Mouse (Mus musculus) liver, adult 2 months (tissue): ENCODE data around the gene Olfr1442. TPM values are rescaled to one million over a fixed set of nuclear protein-coding genes. Genes with fewer than 3 reads are reported as not detected.
A peak's percentile ranks its signal among the peaks of the same experiment; 100 is the strongest.
"Not testable (repeated sequence)": the region's sequence is repeated elsewhere in the genome, so short reads cannot be mapped to it uniquely, and the experiment has no call there.

Experiments
- DNase-seq: peaks from one replicate; pipeline ENCODE4 v3.0.0-alpha.2; 2011; ENCODE audit warnings: low read depth, low spot score; ENCODE audit errors: extremely low read depth
- H3K27ac ChIP-seq: fragments of 200-500 bp; replicated peaks from 2 replicates; pipeline ENCODE4 v1.5.1; 2012; ENCODE audit warnings: low read depth, mild to moderate bottlenecking, control low read depth, inconsistent platforms, low read length; ENCODE audit not compliant: insufficient read depth
- H3K27me3 ChIP-seq: fragments of 200-500 bp; 2 replicates; pipeline ENCODE4 v1.6.1; 2012; ENCODE audit warnings: mild to moderate bottlenecking, moderate library complexity, low read length, inconsistent platforms; ENCODE audit not compliant: control insufficient read depth, insufficient read depth
- H3K36me3 ChIP-seq: fragments of 200-500 bp; 2 replicates; pipeline ENCODE4 v1.6.1; 2012; ENCODE audit warnings: low read length, inconsistent platforms; ENCODE audit not compliant: control insufficient read depth, insufficient read depth
- H3K4me1 ChIP-seq: fragments of 200-500 bp; 2 replicates; pipeline ENCODE4 v1.6.1; 2011; ENCODE audit warnings: low read length; ENCODE audit not compliant: control insufficient read depth, insufficient read depth
- H3K4me3 ChIP-seq: fragments of 200-500 bp; 2 replicates; pipeline ENCODE4 v1.5.1; 2011; ENCODE audit warnings: low read depth, mild to moderate bottlenecking, control low read depth, low read length, moderate library complexity; ENCODE audit not compliant: insufficient read depth
- H3K79me2 ChIP-seq: fragments of 200-500 bp; 2 replicates; pipeline ENCODE4 v1.6.1; 2012; ENCODE audit warnings: inconsistent platforms, mild to moderate bottlenecking, low read length, moderate library complexity; ENCODE audit not compliant: control insufficient read depth, insufficient read depth
- H3K9ac ChIP-seq: fragments of 200-500 bp; 2 replicates; pipeline ENCODE4 v1.6.1; 2012; ENCODE audit warnings: low read depth, mild to moderate bottlenecking, control low read depth, inconsistent platforms, low read length
- CTCF ChIP-seq: fragments of 200-500 bp; IDR thresholded peaks from 2 replicates; pipeline ENCODE4 v1.5.1; 2011; ENCODE audit warnings: low read depth, low read length, control low read depth
- POLR2A ChIP-seq: fragments of 200-500 bp; IDR thresholded peaks from 2 replicates; pipeline ENCODE4 v1.6.1; 2011; ENCODE audit warnings: low read length, control low read depth; ENCODE audit not compliant: insufficient read depth; ENCODE audit errors: extremely low read depth
- WGBS: fragments of 180-500 bp; shearing (Covaris S2); methylation state at CpG from one replicate; pipeline ENCODE4 v1.1.7; 2018; 5-methylcytosine and 5-hydroxymethylcytosine counted together
- polyA plus RNA-seq: library from polyadenylated mRNA; depleted of rRNA; stranded (reverse); fragments of >200 nt; gene quantifications from 2 replicates; pipeline ENCODE4 v1.2.3, GENCODE M21; 2012; rRNA removed
- total RNA-seq: library from RNA; depleted of rRNA; stranded (reverse); fragments of >200 nt; gene quantifications from 2 replicates; pipeline ENCODE4 v1.2.3, GENCODE M21; 2014; rRNA removed

Gene Olfr1442
- total and polyA plus RNA-seq, 2 experiments = 0.28 TPM; not detected in 1

- H3K9ac ChIP-seq = no peak overlapping the region
- DNase-seq = no peak
- H3K27ac ChIP-seq = no peak overlapping the region
- no peaks in the 10 kb centered on the region for H3K27me3 ChIP-seq
- no peaks in the 10 kb centered on the region for H3K79me2 ChIP-seq
- TF ChIP-seq POLR2A = no peak
- TF ChIP-seq CTCF = no peak
- H3K4me1 ChIP-seq = peaks cover 6% of the 10 kb centered on the region
- peaks cover 32% of the 10 kb centered on the region for H3K36me3 ChIP-seq
- H3K4me3 ChIP-seq = no peak overlapping the region
- 20% methylated on average over 2 of the region's 2 CpGs for WGBS
Measured at GRCm38 (mm10) chr19:12720463-12720862, 50.2 kb downstream of the Olfr1442 start.

- H3K4me3 ChIP-seq, H3K79me2 ChIP-seq, H3K4me1 ChIP-seq, H3K27ac ChIP-seq, H3K9ac ChIP-seq, H3K27me3 ChIP-seq, DNase-seq: not testable (repeated sequence)
- H3K36me3 ChIP-seq = peaks cover 29% of the 10 kb centered on the region
- 90% methylated on average over 5 of the region's 5 CpGs for WGBS
Measured at GRCm38 (mm10) chr19:12720919-12721318, 50.7 kb downstream of the Olfr1442 start.

- H3K36me3 ChIP-seq = peaks cover 22% of the 10 kb centered on the region
- not testable (repeated sequence) for H3K9ac ChIP-seq, DNase-seq, H3K4me3 ChIP-seq, H3K79me2 ChIP-seq, H3K27ac ChIP-seq, H3K4me1 ChIP-seq, H3K27me3 ChIP-seq
- 86% methylated on average over 7 of the region's 7 CpGs for WGBS
Measured at GRCm38 (mm10) chr19:12721596-12721995, 51.4 kb downstream of the Olfr1442 start.

GRCm38 (mm10) chr19:12722308-12722707 lies 52.1 kb downstream of the Olfr1442 start:
- no peaks in the 10 kb centered on the region for H3K79me2 ChIP-seq
- H3K27ac ChIP-seq = no peak overlapping the region
- TF ChIP-seq CTCF = peak; percentile 63; the same call in 1 of the 2 replicates
- TF ChIP-seq POLR2A = no peak
- DNase-seq = peak; percentile 50
- peaks cover 6% of the 10 kb centered on the region for H3K4me1 ChIP-seq
- H3K4me3 ChIP-seq = no peak overlapping the region
- no peaks in the 10 kb centered on the region for H3K27me3 ChIP-seq
- WGBS = 56% methylated on average over 3 of the region's 3 CpGs
- H3K9ac ChIP-seq = no peak overlapping the region
- peaks cover 19% of the 10 kb centered on the region for H3K36me3 ChIP-seq

GRCm38 (mm10) chr19:12725851-12726250 lies 55.6 kb downstream of the Olfr1442 start:
- H3K27me3 ChIP-seq = no peaks in the 10 kb centered on the region
- no peaks in the 10 kb centered on the region for H3K4me1 ChIP-seq
- peak; percentile 66 for DNase-seq
- no peak overlapping the region for H3K9ac ChIP-seq
- no peak overlapping the region for H3K4me3 ChIP-seq
- no peaks in the 10 kb centered on the region for H3K79me2 ChIP-seq
- H3K36me3 ChIP-seq = no peaks in the 10 kb centered on the region
- WGBS = 64% methylated on average over 1 of the region's 1 CpGs
- H3K27ac ChIP-seq = no peak overlapping the region
- no peak for TF ChIP-seq POLR2A
- TF ChIP-seq CTCF = no peak

Other genes with a start within 250 kb of the Olfr1442 start
- gene Pfpl, start 242.5 kb upstream of the Olfr1442 start, total RNA-seq = not detected in 2 replicates
- not detected in 2 replicates for gene Pfpl, start 242.5 kb upstream of the Olfr1442 start, polyA plus RNA-seq
- 27.1 and 30.9 TPM in 2 replicates for gene Mpeg1, start 209.7 kb upstream of the Olfr1442 start, total RNA-seq
- 6.1 and 7.4 TPM in 2 replicates for gene Mpeg1, start 209.7 kb upstream of the Olfr1442 start, polyA plus RNA-seq
- gene Dtx4, start 169.0 kb upstream of the Olfr1442 start, total RNA-seq = 1.8 and 3.8 TPM in 2 replicates
- gene Dtx4, start 169.0 kb upstream of the Olfr1442 start, polyA plus RNA-seq = 6.5 and 7.2 TPM in 2 replicates
- gene Fam111a, start 124.7 kb upstream of the Olfr1442 start, total RNA-seq = 2.3 and 2.4 TPM in 2 replicates
- 0.12 and 0.24 TPM in 2 replicates for gene Fam111a, start 124.7 kb upstream of the Olfr1442 start, polyA plus RNA-seq
- 91.4 and 132 TPM in 2 replicates for gene Gm4952, start 70.5 kb upstream of the Olfr1442 start, total RNA-seq
- gene Gm4952, start 70.5 kb upstream of the Olfr1442 start, polyA plus RNA-seq = 41.7 and 68.7 TPM in 2 replicates
- gene Glyat, start 37.1 kb upstream of the Olfr1442 start, total RNA-seq = 233 and 277 TPM in 2 replicates
- 54.6 and 56.1 TPM in 2 replicates for gene Glyat, start 37.1 kb upstream of the Olfr1442 start, polyA plus RNA-seq
- gene Olfr1443, start 7.7 kb downstream of the Olfr1442 start, total RNA-seq = 0.09 TPM in 1 of 2 replicates, not detected in the other
- gene Olfr1443, start 7.7 kb downstream of the Olfr1442 start, polyA plus RNA-seq = 0.05 TPM in 1 of 2 replicates, not detected in the other
- 146 and 154 TPM in 2 replicates for gene Keg1, start 25.3 kb downstream of the Olfr1442 start, total RNA-seq
- 67.6 and 93.4 TPM in 2 replicates for gene Keg1, start 25.3 kb downstream of the Olfr1442 start, polyA plus RNA-seq
- 1.4 and 3.0 TPM in 2 replicates for gene Cntf, start 95.2 kb downstream of the Olfr1442 start, total RNA-seq
- gene Cntf, start 95.2 kb downstream of the Olfr1442 start, polyA plus RNA-seq = 0.66 TPM in 2 replicates
- gene Zfp91, start 125.7 kb downstream of the Olfr1442 start, total RNA-seq = 35.2 and 38.7 TPM in 2 replicates
- 11.8 and 12.3 TPM in 2 replicates for gene Zfp91, start 125.7 kb downstream of the Olfr1442 start, polyA plus RNA-seq
- gene Lpxn, start 125.8 kb downstream of the Olfr1442 start, total RNA-seq = 2.6 and 4.4 TPM in 2 replicates
- gene Lpxn, start 125.8 kb downstream of the Olfr1442 start, polyA plus RNA-seq = 0.92 and 1.2 TPM in 2 replicates
- gene Gm5244, start 176.2 kb downstream of the Olfr1442 start, total RNA-seq = not detected in 2 replicates
- gene Gm5244, start 176.2 kb downstream of the Olfr1442 start, polyA plus RNA-seq = not detected in 2 replicates
- not detected in 2 replicates for gene Olfr1444, start 186.8 kb downstream of the Olfr1442 start, total RNA-seq
- not detected in 2 replicates for gene Olfr1444, start 186.8 kb downstream of the Olfr1442 start, polyA plus RNA-seq
- gene Olfr1445, start 213.4 kb downstream of the Olfr1442 start, total RNA-seq = not detected in 2 replicates
- not detected in 2 replicates for gene Olfr1445, start 213.4 kb downstream of the Olfr1442 start, polyA plus RNA-seq
- not detected in 2 replicates for gene Olfr1446, start 223.1 kb downstream of the Olfr1442 start, total RNA-seq
- not detected in 2 replicates for gene Olfr1446, start 223.1 kb downstream of the Olfr1442 start, polyA plus RNA-seq
- not detected in 2 replicates for gene Olfr1447, start 233.3 kb downstream of the Olfr1442 start, total RNA-seq
- not detected in 2 replicates for gene Olfr1447, start 233.3 kb downstream of the Olfr1442 start, polyA plus RNA-seq